Mouse (Mus musculus) myocyte (in vitro differentiated cells): ENCODE measurements around the gene Fam110c.

Experiments used
- CEBPB ChIP-seq: IDR thresholded peaks from 2 replicates; pipeline ENCODE4 v1.6.1; 2011; ENCODE audit warnings: mild to moderate bottlenecking, moderate library complexity; ENCODE audit not compliant: poor library complexity, insufficient read depth, severe bottlenecking
- E2F4 ChIP-seq: IDR thresholded peaks from one replicate; pipeline ENCODE4 v1.6.1; 2011; ENCODE audit warnings: mild to moderate bottlenecking, control low read depth, moderate library complexity; ENCODE audit not compliant: insufficient read depth
- MAX ChIP-seq: IDR thresholded peaks from one replicate; pipeline ENCODE4 v1.6.1; 2011; ENCODE audit warnings: low read depth, mild to moderate bottlenecking, control low read depth
- MYOD1 ChIP-seq, 3 experiments: IDR thresholded peaks; one replicate each; pipeline ENCODE4 v1.6.1; 2011; ENCODE audit warnings: control low read depth in 2 of 3, low read depth in 2 of 3, mild to moderate bottlenecking in 2 of 3, moderate library complexity in 1 of 3; ENCODE audit not compliant: insufficient read length in 2 of 3, control insufficient read depth in 1 of 3
- MYOG ChIP-seq, 3 experiments: IDR thresholded peaks; one replicate each; pipeline ENCODE4 v1.6.1; 2011; ENCODE audit warnings: control low read depth in 2 of 3, low read depth in 2 of 3, mild to moderate bottlenecking in 2 of 3; ENCODE audit not compliant: insufficient read length in 2 of 3, control insufficient read depth in 1 of 3, insufficient read depth in 1 of 3
- POLR2A ChIP-seq: IDR thresholded peaks from one replicate; pipeline ENCODE4 v1.6.1; 2011; ENCODE audit warnings: low read depth, mild to moderate bottlenecking, control low read depth, moderate library complexity; ENCODE audit not compliant: insufficient read length
- POLR2AphosphoS2 ChIP-seq: IDR thresholded peaks from one replicate; pipeline ENCODE4 v1.6.1; 2011; ENCODE audit warnings: low read depth, control low read depth; ENCODE audit not compliant: insufficient read length
- SRF ChIP-seq: IDR thresholded peaks from one replicate; pipeline ENCODE4 v1.6.1; 2011; ENCODE audit warnings: low read depth; ENCODE audit not compliant: control insufficient read depth, insufficient read length
- TCF12 ChIP-seq: IDR thresholded peaks from one replicate; pipeline ENCODE4 v1.6.1; 2011; ENCODE audit warnings: mild to moderate bottlenecking, control low read depth; ENCODE audit not compliant: poor library complexity, insufficient read depth, severe bottlenecking
- USF1 ChIP-seq: IDR thresholded peaks from one replicate; pipeline ENCODE4 v1.6.1; 2011; ENCODE audit warnings: low read depth, mild to moderate bottlenecking, control low read depth, moderate library complexity

GRCm38 (mm10) chr12:31074839-31075538 is 1.3 kb downstream of the Fam110c start:
- TF ChIP-seq E2F4 (no peak), POLR2A (no peak), MYOD1 (IDR thresholded peaks at IDR 0.05; ENCODE audit: control insufficient read depth in 1 of 3, insufficient read length in 2 of 3, low read depth in 2 of 3) (no peak), POLR2AphosphoS2 (no peak), MYOG (IDR thresholded peaks at IDR 0.05; ENCODE audit: control insufficient read depth in 1 of 3, insufficient read depth in 1 of 3, insufficient read length in 2 of 3, low read depth in 2 of 3) (no peak), USF1 (no peak), CEBPB (no peak), TCF12 (no peak), MAX (no peak), SRF (no peak)
